Mouse (Mus musculus) B cell, adult 2 months (primary cell): Measurements from ENCODE around the gene Cyp4a12b.
A peak's percentile ranks its signal among the peaks of the same experiment; 100 is the strongest.
"Not testable (repeated sequence)": the region's sequence is repeated elsewhere in the genome, so short reads cannot be mapped to it uniquely, and the experiment has no call there.

Source experiments
- DNase-seq, 2 experiments: peaks; one replicate each; pipeline ENCODE4 v3.0.0; 2022

The Cyp4a12b gene

DNA sequence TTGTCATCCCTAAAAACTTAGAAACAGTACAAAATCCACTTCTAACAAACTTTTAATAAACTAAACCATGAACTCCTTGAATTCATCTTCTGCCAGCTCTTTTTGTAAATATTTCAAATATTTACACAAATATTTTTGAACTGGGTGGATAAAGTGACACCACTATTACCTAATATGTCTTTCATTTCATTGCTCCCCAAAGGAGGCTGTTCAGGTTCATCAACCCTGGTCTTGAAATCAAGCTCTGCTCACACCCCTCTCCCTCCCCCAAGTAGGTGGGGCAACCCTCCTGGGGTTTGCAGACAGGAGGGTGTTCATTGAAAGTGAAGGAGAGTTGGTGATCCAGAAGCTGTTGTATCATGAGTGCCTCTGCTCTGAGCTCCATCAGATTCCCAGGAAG, at the start of gene Cyp4a12b:
Cyp4a12b (plus strand) TSS at position 301 of the 400 bp plus-strand sequence.
- not testable (repeated sequence) for DNase-seq

DNA sequence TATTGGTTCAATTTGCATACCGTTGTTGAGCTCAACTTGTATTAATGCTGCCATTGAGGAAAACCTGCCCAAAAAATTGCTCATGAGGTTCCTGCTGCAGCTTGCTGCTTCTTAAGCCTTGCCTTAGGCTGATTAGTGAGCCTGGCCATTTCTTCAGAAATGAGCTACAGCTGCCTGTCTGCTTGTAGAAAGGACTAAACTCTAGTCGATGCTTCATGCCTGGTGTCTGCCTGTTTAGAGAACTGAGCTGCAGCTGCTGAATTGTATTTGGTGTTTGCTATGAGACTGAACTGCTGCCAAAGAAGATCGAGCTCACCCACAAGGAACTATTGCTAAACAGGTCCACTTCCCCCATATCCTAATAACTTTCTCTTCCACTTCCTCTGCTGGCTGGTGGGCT, 45.8 kb upstream of the Cyp4a12b start:
- not testable (repeated sequence) for DNase-seq

DNA sequence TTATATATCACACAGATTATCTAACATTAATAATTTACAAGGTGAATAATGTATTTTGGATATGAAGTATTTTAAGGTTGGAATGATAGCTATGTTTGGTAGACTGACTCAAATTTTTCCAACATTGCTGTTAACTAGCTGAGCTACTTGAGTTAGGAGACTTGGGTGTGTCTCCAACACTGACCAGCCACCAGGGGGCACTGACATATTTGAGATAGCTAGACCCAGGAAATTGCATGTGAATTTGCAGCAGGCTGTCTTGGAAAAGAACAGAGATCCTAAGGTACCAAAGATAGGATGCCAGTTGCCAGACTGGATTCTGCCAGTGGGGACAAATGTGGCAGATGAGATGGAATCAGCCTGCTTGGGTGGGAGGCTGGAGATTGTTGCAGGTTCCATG, 43.4 kb upstream of the Cyp4a12b start:
- DNase-seq: not testable (repeated sequence)

DNA sequence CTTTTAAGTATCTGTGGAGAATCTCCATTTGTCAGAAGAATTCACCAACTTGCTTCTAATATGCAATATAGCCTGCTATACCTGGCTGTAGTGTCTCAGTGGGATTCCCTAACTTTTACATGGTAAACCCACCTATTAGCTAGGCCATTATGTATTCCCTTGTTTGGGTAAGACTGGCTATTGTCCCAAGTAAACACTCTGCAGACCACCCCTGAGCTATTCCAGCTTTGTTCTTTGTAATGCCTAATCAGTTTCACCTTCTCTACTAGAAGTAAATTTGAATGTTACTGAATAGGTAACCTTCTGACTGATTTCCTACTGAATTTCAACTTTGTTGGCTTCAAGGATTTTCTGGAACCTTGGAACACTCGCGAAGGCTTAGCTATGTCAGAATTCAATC, 15.2 kb upstream of the Cyp4a12b start:
- DNase-seq: not testable (repeated sequence)

DNA sequence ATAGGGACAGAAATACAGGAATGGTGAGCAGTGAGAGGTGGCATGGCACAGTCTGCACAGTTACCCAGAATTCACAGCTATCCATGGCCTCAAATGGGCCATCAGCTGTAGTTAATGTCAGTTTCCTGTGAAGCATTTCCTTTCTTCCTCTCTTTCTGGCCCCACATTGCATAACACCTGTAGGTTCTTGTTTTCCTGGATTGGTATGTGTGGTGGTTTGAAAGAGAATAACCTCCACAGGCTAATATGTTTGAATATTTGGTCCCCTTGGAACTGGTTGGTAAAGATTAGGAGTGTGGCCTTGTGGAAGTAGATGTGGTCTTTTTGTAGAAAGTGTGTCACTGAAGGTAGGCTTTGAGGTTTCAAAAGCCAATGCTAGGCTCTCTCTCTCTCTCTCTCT, 14.5 kb upstream of the Cyp4a12b start:
- not testable (repeated sequence) for DNase-seq

DNA sequence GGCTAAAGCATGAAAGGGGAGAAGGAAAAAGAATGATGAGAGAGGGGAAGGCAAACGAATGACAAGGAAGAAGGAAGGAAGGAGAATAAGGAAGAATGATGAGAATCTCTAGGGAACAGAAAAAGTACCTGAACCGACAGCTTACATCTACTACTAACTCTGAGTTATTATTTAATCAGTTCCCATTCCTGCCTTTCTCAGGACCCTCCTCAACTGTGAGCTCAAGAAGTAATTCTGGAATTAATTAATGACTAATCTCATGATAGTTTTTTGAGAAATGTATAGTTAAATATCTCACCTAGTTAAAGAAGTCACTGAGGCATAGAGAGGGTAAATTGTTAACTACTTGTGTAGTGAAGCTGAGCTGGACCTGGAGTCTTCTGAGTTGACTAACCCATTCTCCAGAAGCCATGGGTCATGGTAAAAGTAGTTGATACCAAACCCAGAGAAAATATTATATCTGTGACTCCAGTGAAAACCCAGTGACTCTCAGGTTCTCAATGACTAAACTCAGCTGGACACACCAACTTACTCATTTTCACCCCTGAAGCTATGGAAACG, 39.2 kb downstream of the Cyp4a12b start:
- no peak for DNase-seq

DNA sequence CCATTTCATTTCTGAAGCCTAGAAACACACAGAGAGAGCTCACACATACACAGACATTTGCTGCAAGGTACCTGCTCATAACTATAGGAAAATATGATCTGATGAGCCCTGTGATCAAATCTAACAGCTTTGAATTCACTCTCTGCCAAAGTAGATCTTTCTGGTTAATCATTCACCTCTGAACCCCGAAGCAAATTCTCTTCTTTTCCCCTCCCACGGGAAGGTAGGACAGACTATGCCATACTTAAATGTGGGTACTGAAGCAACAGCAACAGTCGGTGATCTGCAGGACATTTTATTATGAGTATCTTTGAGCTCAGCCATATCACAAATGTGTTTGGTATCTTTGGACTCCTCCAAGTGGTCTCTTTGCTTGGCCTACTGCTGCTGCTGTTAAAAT, 40.9 kb downstream of the Cyp4a12b start, which contains the start of gene Cyp4a30b:
Cyp4a30b (plus strand) TSS at position 301 of the 400 bp plus-strand sequence.
- DNase-seq: no peak

DNA sequence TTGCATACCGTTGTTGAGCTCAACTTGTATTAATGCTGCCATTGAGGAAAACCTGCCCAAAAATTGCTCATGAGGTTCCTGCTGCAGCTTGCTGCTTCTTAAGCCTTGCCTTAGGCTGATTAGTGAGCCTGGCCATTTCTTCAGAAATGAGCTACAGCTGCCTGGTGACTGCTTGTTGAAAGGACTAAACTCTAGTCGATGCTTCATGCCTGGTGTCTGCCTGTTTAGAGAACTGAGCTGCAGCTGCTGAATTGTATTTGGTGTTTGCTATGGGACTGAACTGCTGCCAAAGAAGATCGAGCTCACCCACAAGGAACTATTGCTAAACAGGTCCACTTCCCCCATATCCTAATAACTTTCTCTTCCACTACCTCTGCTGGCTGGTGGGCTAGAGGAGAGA, 62.2 kb downstream of the Cyp4a12b start:
- not testable (repeated sequence) for DNase-seq

DNA sequence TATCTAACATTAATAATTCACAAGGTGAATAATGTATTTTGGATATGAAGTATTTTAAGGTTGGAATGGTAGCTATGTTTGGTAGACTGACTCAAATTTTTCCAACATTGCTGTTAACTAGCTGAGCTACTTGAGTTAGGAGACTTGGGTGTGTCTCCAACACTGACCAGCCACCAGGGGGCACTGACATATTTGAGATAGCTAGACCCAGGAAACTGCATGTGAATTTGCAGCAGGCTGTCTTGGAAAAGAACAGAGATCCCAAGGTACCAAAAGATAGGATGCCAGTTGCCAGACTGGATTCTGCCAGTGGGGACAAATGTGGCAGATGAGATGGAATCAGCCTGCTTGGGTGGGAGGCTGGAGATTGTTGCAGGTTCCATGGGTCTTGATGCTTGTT, 64.6 kb downstream of the Cyp4a12b start:
- DNase-seq: peak; percentile 3 to 9

DNA sequence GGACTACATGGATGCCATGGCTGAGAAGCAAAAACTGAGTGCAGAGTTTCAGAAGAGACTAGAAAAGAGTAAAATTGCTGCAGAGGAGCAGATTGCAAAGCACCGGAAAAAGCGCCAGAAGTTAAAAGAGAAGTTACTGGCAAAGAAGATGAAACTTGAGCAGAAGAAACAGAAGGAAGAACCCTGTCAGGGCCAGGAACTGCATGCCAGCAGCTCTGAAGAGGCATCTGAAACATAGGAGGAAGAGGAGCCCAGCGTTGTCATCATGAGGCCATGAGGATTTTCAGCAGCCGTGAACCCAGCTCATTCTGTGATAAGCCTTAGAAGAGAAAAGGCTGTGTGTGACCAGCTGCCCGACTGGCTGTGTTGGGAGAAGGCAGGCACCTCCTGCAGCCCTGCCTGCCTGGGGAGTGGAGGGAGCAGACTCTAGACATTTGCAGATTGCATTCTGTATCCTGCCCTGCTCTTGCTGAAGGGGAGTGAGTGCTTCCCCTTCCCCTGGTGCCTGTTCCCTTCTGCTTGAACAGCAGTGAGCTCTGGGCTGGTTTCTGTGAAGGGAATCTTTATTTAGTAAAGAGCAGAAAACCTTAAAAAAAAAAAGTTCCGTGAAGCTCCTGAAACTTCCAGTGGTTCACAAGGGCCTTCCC, 69.7 kb downstream of the Cyp4a12b start:
- no peak for DNase-seq
